Mouse (Mus musculus) spleen, adult 2 months (tissue): ENCODE measurements at regions not wholly inside any gene's neighbourhood (a gene's known extent, or its start where the extent isn't known, plus 50 kb on each side); places are given as distances from the start of the nearest gene placed in this dataset.

ENCODE experiments used
- DNase-seq, 2 experiments: peaks; one replicate each; pipeline versions ENCODE4 v3.0.0 to v3.0.0-alpha.2; 2012 to 2021; ENCODE audit warnings: low spot score in 2 of 2, low read depth in 1 of 2
- H3K27ac ChIP-seq: fragments of 200-500 bp; 2 replicates; pipeline ENCODE4 v1.5.1; 2012; ENCODE audit warnings: low read length, inconsistent platforms; ENCODE audit not compliant: insufficient read depth
- H3K27me3 ChIP-seq: fragments of 200-500 bp; 2 replicates; pipeline ENCODE4 v1.6.1; 2012; ENCODE audit warnings: mild to moderate bottlenecking, moderate library complexity, low read length, inconsistent platforms; ENCODE audit not compliant: control insufficient read depth, insufficient read depth
- H3K36me3 ChIP-seq: fragments of 200-500 bp; 2 replicates; pipeline ENCODE4 v1.6.1; 2012; ENCODE audit warnings: mild to moderate bottlenecking, low read length, inconsistent platforms; ENCODE audit not compliant: control insufficient read depth, insufficient read depth
- H3K4me1 ChIP-seq: fragments of 200-500 bp; 2 replicates; pipeline ENCODE4 v1.6.1; 2011; ENCODE audit warnings: inconsistent platforms; ENCODE audit not compliant: control insufficient read depth, insufficient read depth, insufficient read length
- H3K4me3 ChIP-seq: fragments of 200-500 bp; 2 replicates; pipeline ENCODE4 v1.5.1; 2011; ENCODE audit warnings: mild to moderate bottlenecking, inconsistent platforms; ENCODE audit not compliant: insufficient read depth, insufficient read length; ENCODE audit errors: extremely low read depth
- CTCF ChIP-seq: fragments of 200-500 bp; IDR thresholded peaks from 2 replicates; pipeline ENCODE4 v1.5.1; 2011; ENCODE audit warnings: mild to moderate bottlenecking, inconsistent platforms; ENCODE audit not compliant: insufficient read depth, insufficient read length, insufficient replicate concordance; ENCODE audit errors: extremely low read depth
- POLR2A ChIP-seq: fragments of 200-500 bp; IDR thresholded peaks from 2 replicates; pipeline ENCODE4 v1.6.1; 2011; ENCODE audit warnings: low read depth, low read length, inconsistent platforms
- WGBS: fragments of 180-500 bp; shearing (Covaris S2); methylation state at CpG from one replicate; pipeline ENCODE4 v1.1.7; 2018; 5-methylcytosine and 5-hydroxymethylcytosine counted together

DNA sequence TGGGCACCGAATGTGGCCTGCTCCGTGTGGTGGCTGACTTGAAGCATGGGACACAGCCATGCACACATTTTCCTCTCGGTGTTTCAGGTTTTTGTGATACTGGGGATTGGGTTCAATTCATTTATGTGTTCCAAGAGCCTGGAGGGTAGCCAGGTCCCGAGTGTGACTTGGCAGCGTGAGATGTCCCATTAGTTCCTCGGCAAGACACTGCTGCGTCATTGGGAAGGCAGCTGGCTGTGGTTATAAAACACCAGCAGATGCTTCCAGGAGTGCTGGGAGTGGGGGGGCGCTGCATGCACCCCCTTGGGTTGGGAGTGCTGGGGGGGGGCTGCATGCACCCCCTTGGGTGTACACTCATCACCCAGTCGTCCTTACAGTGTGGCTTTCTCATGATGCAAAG, 186.9 kb upstream of the Sulf2 start:
- Histone ChIP-seq H3K4me1 (no peaks in the 10 kb centered on the region), H3K27ac (no peak overlapping the region), H3K27me3 (no peaks in the 10 kb centered on the region), H3K36me3 (no peaks in the 10 kb centered on the region), H3K4me3 (no peak overlapping the region)
- DNase-seq: no peak
- WGBS: 87% methylated on average over 9 of the region's 9 CpGs
- no peak for TF ChIP-seq CTCF
- TF ChIP-seq POLR2A: no peak

- H3K4me1 ChIP-seq: no peaks in the 10 kb centered on the region
- H3K27me3 ChIP-seq: no peaks in the 10 kb centered on the region
- H3K36me3 ChIP-seq: no peaks in the 10 kb centered on the region
- WGBS: 94% methylated on average over 9 of the region's 9 CpGs
- H3K4me3 ChIP-seq: no peak overlapping the region
- no peak for TF ChIP-seq CTCF
- TF ChIP-seq POLR2A: no peak
- DNase-seq: no peak
- no peak overlapping the region for H3K27ac ChIP-seq
Observed at GRCm38 (mm10) chr2:166340196-166340595, 184.7 kb upstream of the Sulf2 start.

DNA sequence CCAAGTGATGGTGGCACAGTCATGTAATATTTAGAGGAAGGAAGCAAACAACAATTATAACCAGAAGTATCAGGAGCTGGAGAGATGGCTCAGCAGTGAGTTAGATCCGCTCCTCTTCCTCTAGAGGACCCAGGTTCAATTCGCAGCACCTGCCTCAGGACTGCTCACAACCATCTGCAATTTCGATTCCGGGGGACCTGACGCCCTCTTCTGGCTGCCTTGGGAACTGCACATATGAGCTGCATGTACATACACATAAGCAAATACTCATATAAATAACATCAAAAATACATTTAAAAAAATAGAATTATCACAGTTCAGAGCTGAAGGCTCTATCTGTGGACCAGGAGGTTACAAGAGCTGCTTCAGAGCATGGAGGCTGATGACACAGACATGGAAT, 184.0 kb upstream of the Sulf2 start:
- TF ChIP-seq POLR2A: no peak
- TF ChIP-seq CTCF: no peak
- no peaks in the 10 kb centered on the region for H3K4me1 ChIP-seq
- 87% methylated on average over 5 of the region's 5 CpGs for WGBS
- no peak overlapping the region for H3K4me3 ChIP-seq
- no peaks in the 10 kb centered on the region for H3K36me3 ChIP-seq
- H3K27me3 ChIP-seq: no peaks in the 10 kb centered on the region
- DNase-seq: no peak
- H3K27ac ChIP-seq: no peak overlapping the region

DNA sequence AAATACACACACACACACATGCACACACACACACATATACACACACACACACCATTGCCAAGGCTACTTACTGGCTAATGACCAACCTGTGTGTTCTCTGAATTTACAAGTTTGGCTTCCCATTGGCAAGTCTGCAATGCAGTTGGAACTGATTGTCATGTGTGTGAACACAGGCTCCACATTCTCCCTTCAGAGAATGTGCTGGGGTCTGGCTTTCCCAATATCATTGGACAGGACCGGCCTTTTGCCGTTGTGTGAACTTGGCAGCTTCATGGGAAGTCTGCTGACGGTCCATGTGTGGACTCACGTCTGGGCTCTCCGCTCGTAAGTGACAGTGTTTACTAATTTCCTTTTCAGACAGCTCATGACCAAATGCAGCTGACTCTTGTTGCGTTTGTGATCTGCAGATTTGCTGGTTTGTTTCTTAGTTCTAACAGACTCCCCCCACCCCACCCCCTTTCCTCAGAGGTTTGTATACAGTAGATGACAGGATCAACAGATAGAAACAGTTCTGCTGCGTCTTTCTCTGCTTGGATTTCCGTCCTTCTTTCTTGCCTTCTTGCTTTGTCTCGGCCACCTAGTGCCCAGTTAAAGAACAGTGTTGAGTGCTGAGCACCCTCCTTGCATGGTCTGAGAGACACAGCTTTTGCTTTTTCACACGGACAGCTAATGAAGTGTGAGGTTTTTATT, 183.1 kb upstream of the Sulf2 start:
- DNase-seq: no peak
- 72% methylated on average over 11 of the region's 11 CpGs for WGBS
- no peaks in the 10 kb centered on the region for H3K27me3 ChIP-seq
- H3K27ac ChIP-seq: no peak overlapping the region
- H3K4me3 ChIP-seq: no peak overlapping the region
- no peaks in the 10 kb centered on the region for H3K4me1 ChIP-seq
- no peaks in the 10 kb centered on the region for H3K36me3 ChIP-seq
- TF ChIP-seq CTCF (no peak), POLR2A (no peak)

- H3K4me1 ChIP-seq: no peaks in the 10 kb centered on the region
- TF ChIP-seq CTCF (no peak), POLR2A (no peak)
- DNase-seq: no peak
- no peak overlapping the region for H3K27ac ChIP-seq
- 89% methylated on average over 7 of the region's 7 CpGs for WGBS
- no peaks in the 10 kb centered on the region for H3K36me3 ChIP-seq
- H3K4me3 ChIP-seq: no peak overlapping the region
- H3K27me3 ChIP-seq: no peaks in the 10 kb centered on the region
Observed at GRCm38 (mm10) chr2:166337666-166338065, 182.2 kb upstream of the Sulf2 start.

- Histone ChIP-seq H3K4me3 (no peak overlapping the region), H3K36me3 (no peaks in the 10 kb centered on the region), H3K27me3 (no peaks in the 10 kb centered on the region), H3K27ac (no peak overlapping the region), H3K4me1 (no peaks in the 10 kb centered on the region)
- 72% methylated on average over 5 of the region's 5 CpGs for WGBS
- TF ChIP-seq CTCF (no peak), POLR2A (no peak)
- no peak for DNase-seq
Observed at GRCm38 (mm10) chr2:166335702-166336101, 180.2 kb upstream of the Sulf2 start.

DNA sequence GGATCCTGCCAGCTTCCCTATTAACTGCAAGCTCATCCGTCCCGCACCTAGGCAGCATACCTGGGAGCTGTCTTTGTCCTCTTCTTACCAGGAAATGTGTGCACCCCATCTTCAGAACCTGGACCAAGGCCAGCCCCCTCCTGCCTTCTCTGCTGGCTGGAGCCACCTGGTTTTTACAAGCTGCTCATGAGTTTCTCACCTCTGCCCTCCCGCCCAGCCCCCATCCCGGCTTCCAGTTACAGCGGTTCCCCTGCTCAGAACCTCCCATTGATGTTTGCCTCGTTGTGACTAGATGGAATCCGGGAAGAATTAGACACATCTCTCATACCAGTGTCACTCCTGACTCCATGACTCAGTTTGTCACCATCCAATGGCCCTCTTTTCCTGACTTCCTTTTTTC, 179.1 kb upstream of the Sulf2 start:
- no peaks in the 10 kb centered on the region for H3K27me3 ChIP-seq
- no peak overlapping the region for H3K4me3 ChIP-seq
- TF ChIP-seq POLR2A: no peak
- no peak for TF ChIP-seq CTCF

DNA sequence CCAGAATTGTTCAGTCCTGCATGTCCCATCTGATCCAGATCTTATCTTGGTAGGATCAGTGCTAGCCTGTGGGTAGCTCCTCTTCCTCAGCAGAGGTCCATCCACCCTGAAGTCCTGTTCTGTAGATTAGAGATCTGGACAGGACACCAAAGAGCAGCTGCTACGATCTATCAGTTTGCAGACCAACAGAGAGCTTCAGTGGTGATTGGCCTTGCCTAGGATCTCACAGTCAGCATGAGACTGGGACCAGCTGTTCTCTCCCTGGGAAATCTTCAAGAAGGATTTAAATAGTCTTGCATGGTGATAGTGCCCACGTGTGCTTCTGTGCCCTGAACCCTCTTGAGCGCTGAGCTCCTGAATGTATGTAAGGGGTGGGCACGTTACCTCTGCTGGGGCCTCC, 178.4 kb upstream of the Sulf2 start:
- no peak overlapping the region for H3K27ac ChIP-seq
- 88% methylated on average over 4 of the region's 4 CpGs for WGBS
- no peaks in the 10 kb centered on the region for H3K4me1 ChIP-seq
- H3K4me3 ChIP-seq: no peak overlapping the region
- no peaks in the 10 kb centered on the region for H3K27me3 ChIP-seq
- no peak for DNase-seq
- H3K36me3 ChIP-seq: no peaks in the 10 kb centered on the region
- TF ChIP-seq CTCF: no peak
- no peak for TF ChIP-seq POLR2A

More for the DNA sequence above, 179.1 kb upstream of the Sulf2 start:
- Histone ChIP-seq H3K4me1 (no peaks in the 10 kb centered on the region), H3K27ac (no peak overlapping the region), H3K36me3 (no peaks in the 10 kb centered on the region)
- 88% methylated on average over 7 of the region's 7 CpGs for WGBS
- DNase-seq: no peak
